Mouse (Mus musculus): Measurements from ENCODE around the gene Sntb2. TPM values are rescaled to one million over a fixed set of nuclear protein-coding genes. Genes with fewer than 3 reads are reported as not detected.

The Sntb2 gene
- total and polyA plus RNA-seq, 3 experiments, result 3.6 to 3.8 TPM; not detected in 1

DNA sequence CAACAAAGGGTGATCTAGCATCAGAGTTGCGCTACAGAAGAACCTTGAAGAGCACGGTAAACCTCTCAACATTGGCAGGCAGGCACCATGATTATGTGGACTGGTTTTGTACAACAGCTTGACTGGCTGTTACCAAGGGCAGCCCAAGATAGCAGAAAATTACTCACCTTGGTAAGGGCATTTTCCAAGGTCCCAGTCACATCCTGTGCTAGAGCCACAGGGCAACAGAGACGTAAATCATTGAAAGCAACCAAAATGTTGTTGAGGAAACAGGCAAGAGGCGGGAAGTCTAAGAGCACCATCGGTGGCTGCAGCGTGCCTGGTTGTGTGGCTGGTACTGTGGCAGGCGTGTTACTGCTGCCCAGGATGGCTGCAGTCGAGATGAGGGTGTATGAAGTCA, 116.5 kb downstream of the Sntb2 start:
- Histone ChIP-seq H3K79me2 (ENCODE audit: control insufficient read depth, insufficient read depth, low read length, poor library complexity) (peaks cover 48% of the 10 kb centered on the region), H3K9ac (ENCODE audit: control insufficient read depth, low read depth, low read length, poor library complexity, severe bottlenecking) (no peak overlapping the region), H3K4me1 (ENCODE audit: control insufficient read depth in 1 of 2, insufficient read depth in 2 of 2, low read length in 2 of 2) (peaks cover 0 to 8% of the 10 kb centered on the region in 2 experiments; a peak in 3 of 4 replicates), H3K27me3 (ENCODE audit: control insufficient read depth in 1 of 2, insufficient read depth in 2 of 2, low read length in 2 of 2) (no peaks in the 10 kb centered on the region), H3K4me3 (ENCODE audit: control insufficient read depth in 1 of 2, insufficient read depth in 1 of 2, low read depth in 2 of 2, low read length in 2 of 2) (no peak overlapping the region), H3K27ac (ENCODE audit: control insufficient read depth, low read depth, low read length) (no peak overlapping the region), H3K9me3 (replicated peaks; ENCODE audit: insufficient read depth, low read length) (no peaks in the 10 kb centered on the region), H3K36me3 (ENCODE audit: control insufficient read depth in 1 of 2, insufficient read depth in 2 of 2, low read length in 2 of 2) (peaks cover 0 to 14% of the 10 kb centered on the region in 2 experiments; a peak in 3 of 4 replicates)
- DNase-seq (ENCODE audit: low read depth, low spot score), result no peak
- TF ChIP-seq CHD1 (IDR thresholded peaks at IDR 0.05; ENCODE audit: low read depth, low read length) (no peak), RCOR1 (IDR thresholded peaks at IDR 0.05; ENCODE audit: low read depth, low read length) (no peak), UBTF (IDR thresholded peaks at IDR 0.05; ENCODE audit: borderline replicate concordance, insufficient read depth, low read depth, low read length) (no peak), MAFK (IDR thresholded peaks at IDR 0.05; ENCODE audit: borderline replicate concordance, low read depth, low read length) (no peak), NELFE (IDR thresholded peaks at IDR 0.05; ENCODE audit: low read depth, low read length) (no peak), USF2 (IDR thresholded peaks at IDR 0.05; ENCODE audit: borderline replicate concordance in 1 of 2, insufficient read depth in 1 of 2, low read depth in 1 of 2, low read length in 2 of 2) (no peak), HCFC1 (IDR thresholded peaks at IDR 0.05; ENCODE audit: low read depth, low read length) (no peak), USF1 (IDR thresholded peaks at IDR 0.05; ENCODE audit: low read depth, low read length) (no peak), MAZ (IDR thresholded peaks at IDR 0.05; ENCODE audit: low read depth, low read length) (no peak), POLR2AphosphoS5 (IDR thresholded peaks at IDR 0.05; ENCODE audit: borderline replicate concordance, low read depth, low read length) (no peak), POLR2A (IDR thresholded peaks at IDR 0.05; ENCODE audit: control insufficient read depth in 1 of 2, insufficient read depth in 1 of 2, low read depth in 1 of 2, low read length in 2 of 2, poor library complexity in 1 of 2) (no peak), RAD21 (IDR thresholded peaks at IDR 0.05; ENCODE audit: low read depth, low read length) (no peak), NRF1 (IDR thresholded peaks at IDR 0.05; ENCODE audit: insufficient read depth, low read depth, low read length, poor library complexity, severe bottlenecking) (no peak), E2F4 (IDR thresholded peaks at IDR 0.05; ENCODE audit: borderline replicate concordance, low read depth, low read length) (no peak), POLR2AphosphoS2 (IDR thresholded peaks at IDR 0.05; ENCODE audit: low read length) (no peak), ZKSCAN1 (IDR thresholded peaks at IDR 0.05; ENCODE audit: low read depth, low read length) (no peak), MYB (IDR thresholded peaks at IDR 0.05; ENCODE audit: low read depth, low read length) (no peak), GATA1 (IDR thresholded peaks at IDR 0.05; ENCODE audit: low read depth, low read length) (no peak), BHLHE40 (IDR thresholded peaks at IDR 0.05; ENCODE audit: borderline replicate concordance, low read depth, low read length) (no peak)
